In genomic region chr5:124931076-124931475, GRCm38 (mm10) we compare ENCODE assay signal across 15 mouse cellular contexts.
DNase-seq lines count a peak whose midpoint lies in the region; ATAC-seq and TF ChIP-seq lines count a peak whose summit lies in the region.
"Had no signal": no experiment of that assay in that cellular context is flagged by ENCODE, and none has a peak within 500 bp of the region (broad histone marks: within the 10 kb centered on the region; RNA-seq: fewer than 3 reads in every experiment).

No protein-coding gene starts in this region.

- H3K4me2 ChIP-seq in forebrain, embryonic 11.5 days (ENCODE audit: low read depth, low read length, severe bottlenecking): peak overlapping the region; percentile 24; the same call in 1 of the 2 replicates
- no peak overlapping the region for H3K4me2 ChIP-seq in midbrain, postnatal 0 days (ENCODE audit: low read depth, low read length, poor library complexity, severe bottlenecking)
- H3K4me2 ChIP-seq: kidney, embryonic 15.5 days; liver, embryonic 13.5 days had no signal

- TF ChIP-seq CTCF in midbrain, postnatal 0 days (IDR thresholded peaks at IDR 0.05): no peak

- ATAC-seq in forebrain, embryonic 11.5 days (replicated peaks; ENCODE audit: low FRiP score): peak; percentile 80; the same call in 1 of the 2 replicates
- no peak for ATAC-seq in midbrain, postnatal 0 days (ENCODE audit: low FRiP score)
- ATAC-seq: Patski had no signal

- no peaks in the 10 kb centered on the region for H3K9me3 ChIP-seq in forebrain, embryonic 11.5 days (ENCODE audit: control insufficient read depth, low read length)
- no peaks in the 10 kb centered on the region for H3K9me3 ChIP-seq in limb, embryonic 10.5 days (replicated peaks)
- no peaks in the 10 kb centered on the region for H3K9me3 ChIP-seq in midbrain, postnatal 0 days (ENCODE audit: low read length)
- H3K9me3 ChIP-seq: kidney, embryonic 15.5 days; liver, embryonic 13.5 days had no signal

- peak overlapping the region; percentile 45; the same call in 1 of the 2 replicates for H3K9ac ChIP-seq in forebrain, embryonic 11.5 days (ENCODE audit: low read length)
- H3K9ac ChIP-seq in midbrain, postnatal 0 days (replicated peaks; ENCODE audit: low read length, poor library complexity, severe bottlenecking): 0 out of 2 replicates have a peak overlapping the region, but pooled peaks have one; percentile 24
- H3K9ac ChIP-seq: kidney, embryonic 15.5 days; liver, embryonic 13.5 days had no signal

- H3K27ac ChIP-seq in forebrain, embryonic 11.5 days (ENCODE audit: low read depth, low read length): peak overlapping the region; percentile 70
- peak overlapping the region; percentile 80 for H3K27ac ChIP-seq in limb, embryonic 10.5 days
- H3K27ac ChIP-seq in midbrain, postnatal 0 days (ENCODE audit: low read depth, low read length): no peak overlapping the region
- H3K27ac ChIP-seq: kidney, embryonic 15.5 days; liver, embryonic 13.5 days had no signal

- no peaks in the 10 kb centered on the region for H3K36me3 ChIP-seq in forebrain, embryonic 11.5 days (ENCODE audit: control insufficient read depth, insufficient read depth, low read length)
- no peaks in the 10 kb centered on the region for H3K36me3 ChIP-seq in limb, embryonic 10.5 days
- no peaks in the 10 kb centered on the region for H3K36me3 ChIP-seq in midbrain, postnatal 0 days (ENCODE audit: insufficient read depth, low read length)
- H3K36me3 ChIP-seq: kidney, embryonic 15.5 days; liver, embryonic 13.5 days had no signal

- no peaks in the 10 kb centered on the region for H3K27me3 ChIP-seq in forebrain, embryonic 11.5 days (ENCODE audit: control insufficient read depth, insufficient read depth, low read length)
- no peaks in the 10 kb centered on the region for H3K27me3 ChIP-seq in limb, embryonic 10.5 days (ENCODE audit: low read depth, poor library complexity, severe bottlenecking)
- no peaks in the 10 kb centered on the region for H3K27me3 ChIP-seq in midbrain, postnatal 0 days (ENCODE audit: insufficient read depth, low read length)
- H3K27me3 ChIP-seq: kidney, embryonic 15.5 days; liver, embryonic 13.5 days; Patski had no signal

- 5% methylated on average over 8 of the region's 8 CpGs for WGBS in forebrain, embryonic 11.5 days
- 35% methylated on average over 8 of the region's 8 CpGs for WGBS in limb, embryonic 10.5 days
- WGBS in midbrain, postnatal 0 days: 19% methylated on average over 8 of the region's 8 CpGs

- peaks cover 10% of the 10 kb centered on the region for H3K4me1 ChIP-seq in forebrain, embryonic 11.5 days (replicated peaks; ENCODE audit: control insufficient read depth, insufficient read depth, low read length)
- peaks cover 20% of the 10 kb centered on the region for H3K4me1 ChIP-seq in limb, embryonic 10.5 days
- H3K4me1 ChIP-seq in midbrain, postnatal 0 days (ENCODE audit: insufficient read depth, low read length): peaks cover 4% of the 10 kb centered on the region; the same call in 1 of the 2 replicates
- H3K4me1 ChIP-seq: liver, embryonic 13.5 days had no signal

- H3K4me3 ChIP-seq in forebrain, embryonic 11.5 days (ENCODE audit: low read depth, low read length): no peak overlapping the region; the same call in 1 of the 2 replicates
- no peak overlapping the region for H3K4me3 ChIP-seq in limb, embryonic 10.5 days
- H3K4me3 ChIP-seq in midbrain, postnatal 0 days (ENCODE audit: low read depth, low read length): no peak overlapping the region
- H3K4me3 ChIP-seq: erythroblast, embryonic 14.5 days; kidney, embryonic 15.5 days; liver, embryonic 13.5 days had no signal

- DNase-seq in embryo, embryonic 10.5 days (ENCODE audit: low spot score): peak; percentile 58
- peak; percentile 77 for DNase-seq in forebrain, embryonic 11.5 days (ENCODE audit: low spot score)
- no peak for DNase-seq in limb, embryonic 10.5 days (ENCODE audit: low spot score)
- DNase-seq in midbrain, postnatal 0 days (ENCODE audit: low spot score): no peak
- DNase-seq in cerebellum, adult 18-20 months: no peak
- DNase-seq in cerebellum, adult 11-12 months: no peak
- no peak for DNase-seq in thymus, adult 18-20 months
- DNase-seq: adrenal gland, postnatal 14 days; cerebellum, adult 11 months; heart, postnatal 14 days; liver, embryonic 13.5 days; thymus, adult 2 months had no signal

Comparison
In these comparisons a context has a peak if more than half of its experiments do, and no peak if none do; other contexts are left out.
1. DNase-seq: peak in embryo, embryonic 10.5 days (single experiment) and forebrain, embryonic 11.5 days (single experiment); none in limb, embryonic 10.5 days (single experiment), midbrain, postnatal 0 days (single experiment), cerebellum, adult 18-20 months (0 of 2), cerebellum, adult 11-12 months (single experiment) and thymus, adult 18-20 months (0 of 2).